Mouse (Mus musculus) hindbrain, embryonic 14.5 days (tissue): ENCODE measurements around the gene Klhl1. TPM values are rescaled to one million over a fixed set of nuclear protein-coding genes. Genes with fewer than 3 reads are reported as not detected.

ENCODE experiments used
- ATAC-seq: fragments of 200-750 bp; cut with Nextera tagmentation; 2 replicates; pipeline ENCODE4 v1.8.0; 2017; ENCODE audit warnings: moderate number of reproducible peaks, mild to moderate bottlenecking, moderate TSS enrichment, moderate library complexity; ENCODE audit not compliant: low FRiP score
- DNase-seq: peaks from one replicate; pipeline ENCODE4 v3.0.0-alpha.2; 2015; ENCODE audit warnings: low spot score
- H3K27ac ChIP-seq: fragments of 300-500 bp; sonication (generic); 2 replicates; pipeline ENCODE4 v1.5.1; 2014; ENCODE audit warnings: mild to moderate bottlenecking, moderate library complexity
- H3K27me3 ChIP-seq: fragments of 300-500 bp; sonication (generic); 2 replicates; pipeline ENCODE4 v1.6.1; 2014; ENCODE audit warnings: mild to moderate bottlenecking, low read length, mixed read lengths; ENCODE audit not compliant: control insufficient read depth, insufficient read depth
- H3K36me3 ChIP-seq: fragments of 300-500 bp; sonication (generic); replicated peaks from 2 replicates; pipeline ENCODE4 v1.6.1; 2014; ENCODE audit not compliant: control insufficient read depth, insufficient read depth
- H3K4me1 ChIP-seq: fragments of 300-500 bp; sonication (generic); replicated peaks from 2 replicates; pipeline ENCODE4 v1.6.1; 2014; ENCODE audit warnings: antibody characterized with exemption, low read length, mixed read lengths; ENCODE audit not compliant: control insufficient read depth, insufficient read depth
- H3K4me2 ChIP-seq: fragments of 300-500 bp; sonication (generic); replicated peaks from 2 replicates; pipeline ENCODE4 v1.6.1; 2014; ENCODE audit warnings: mild to moderate bottlenecking, moderate library complexity
- H3K4me3 ChIP-seq: fragments of 300-500 bp; sonication (generic); replicated peaks from 2 replicates; pipeline ENCODE4 v1.5.1; 2014; ENCODE audit warnings: mild to moderate bottlenecking, low read length
- H3K9ac ChIP-seq: fragments of 300-500 bp; sonication (generic); 2 replicates; pipeline ENCODE4 v1.6.1; 2014
- H3K9me3 ChIP-seq: fragments of 300-500 bp; sonication (generic); 2 replicates; pipeline ENCODE4 v1.6.1; 2016; ENCODE audit warnings: low read length; ENCODE audit not compliant: control insufficient read depth
- WGBS: fragments of 180-500 bp; shearing (Covaris S2); extraction: QIAGEN DNeasy Blood & Tissue Kit; methylation state at CpG from one replicate; pipeline ENCODE4 v1.1.7; 2014; 5-methylcytosine and 5-hydroxymethylcytosine counted together
- polyA plus RNA-seq: library from polyadenylated mRNA; unstranded; fragments of >200 nt; fragmentation: Nextera tagmentation; extraction: Ambion mirVana; gene quantifications from 2 replicates; pipeline ENCODE4 v1.2.1, GENCODE M21; 2014

Klhl1 gene
- polyA plus RNA-seq = 8.8 and 12.0 TPM in 2 replicates

DNA sequence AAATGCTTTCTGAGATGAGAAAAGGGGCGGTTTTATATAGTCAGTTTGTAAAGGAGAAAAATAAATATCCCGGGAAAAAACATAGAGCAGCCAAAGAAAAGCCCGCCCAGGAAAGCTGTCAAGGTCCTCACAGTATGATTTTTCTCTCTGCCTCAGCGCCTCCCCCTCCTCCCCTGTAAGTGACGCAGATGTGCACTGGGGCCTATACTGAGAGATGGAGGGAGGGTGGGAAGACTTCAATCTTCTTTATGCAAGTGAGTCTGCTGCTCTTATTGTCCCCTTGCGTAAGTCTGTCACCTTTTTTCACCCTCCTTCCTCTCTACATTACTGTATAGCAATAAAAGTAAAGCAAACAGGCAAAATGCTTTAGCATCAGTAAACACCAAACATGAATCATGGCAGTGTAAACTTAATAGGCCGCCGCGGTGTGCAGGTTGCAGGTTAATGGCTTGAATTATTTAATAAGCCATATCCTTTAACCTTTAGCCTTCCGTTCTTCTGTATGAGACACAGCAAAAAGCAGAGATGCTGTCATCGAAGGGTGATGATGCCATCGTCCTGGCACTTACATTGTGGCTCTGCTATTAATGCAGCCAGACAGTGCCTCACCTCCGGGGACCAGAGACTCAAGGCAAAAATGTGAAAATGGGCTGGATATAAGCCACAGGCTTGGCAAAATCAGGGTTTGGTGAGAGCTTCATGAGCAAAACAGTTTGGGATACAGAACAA lies at the start of gene Klhl1:
Gene Klhl1, minus strand, starts transcription at position 149 of the 729 bp plus-strand sequence.
- 0 out of 2 replicates have a peak, but pooled peaks cover 7% of the 10 kb centered on the region for H3K4me1 ChIP-seq
- peak within 1 kb of the TSS; percentile 66 for H3K9ac ChIP-seq
- no peaks in the 10 kb centered on the region for H3K36me3 ChIP-seq
- H3K4me3 ChIP-seq = peak within 1 kb of the TSS; percentile 57
- peak; percentile 72 for DNase-seq
- ATAC-seq = peak; percentile 92
- WGBS = 25% methylated on average over 13 of the region's 13 CpGs
- H3K27ac ChIP-seq = peak within 1 kb of the TSS; percentile 81
- no peaks in the 10 kb centered on the region for H3K9me3 ChIP-seq
- H3K27me3 ChIP-seq = no peaks in the 10 kb centered on the region
- peak within 1 kb of the TSS; percentile 74 for H3K4me2 ChIP-seq

GRCm38 (mm10) chr14:96553668-96554067 lies 34.8 kb upstream of the Klhl1 start:
- 91% methylated on average over 2 of the region's 2 CpGs for WGBS
- no peak for DNase-seq

GRCm38 (mm10) chr14:96518151-96518953 lies 550 bp downstream of the Klhl1 start:
- no peaks in the 10 kb centered on the region for H3K27me3 ChIP-seq
- peak; percentile 59 for DNase-seq
- no peaks in the 10 kb centered on the region for H3K36me3 ChIP-seq
- peak overlapping the region; percentile 66 for H3K9ac ChIP-seq
- peak overlapping the region; percentile 74 for H3K4me2 ChIP-seq
- H3K27ac ChIP-seq = peak overlapping the region; percentile 81
- H3K9me3 ChIP-seq = no peaks in the 10 kb centered on the region
- under 1% methylated on average over 35 of the region's 35 CpGs for WGBS
- peak overlapping the region; percentile 57 for H3K4me3 ChIP-seq
- ATAC-seq = peak; percentile 91
- 0 out of 2 replicates have a peak, but pooled peaks cover 7% of the 10 kb centered on the region for H3K4me1 ChIP-seq

More at GRCm38 (mm10) chr14:96553668-96554067, 34.8 kb upstream of the Klhl1 start:
- H3K4me3 ChIP-seq = no peak overlapping the region
- H3K27ac ChIP-seq = no peak overlapping the region
- no peaks in the 10 kb centered on the region for H3K9me3 ChIP-seq
- no peak overlapping the region for H3K9ac ChIP-seq
- no peak for ATAC-seq
- H3K4me2 ChIP-seq = no peak overlapping the region
- H3K27me3 ChIP-seq = no peaks in the 10 kb centered on the region
- H3K36me3 ChIP-seq = no peaks in the 10 kb centered on the region
- no peaks in the 10 kb centered on the region for H3K4me1 ChIP-seq

GRCm38 (mm10) chr14:96517727-96518126 lies 1.2 kb downstream of the Klhl1 start:
- Histone ChIP-seq H3K27me3 (no peaks in the 10 kb centered on the region), H3K9ac (peak overlapping the region; percentile 66), H3K4me2 (peak overlapping the region; percentile 74), H3K4me3 (peak overlapping the region; percentile 57), H3K27ac (peak overlapping the region; percentile 81), H3K9me3 (no peaks in the 10 kb centered on the region), H3K4me1 (0 out of 2 replicates have a peak, but pooled peaks cover 7% of the 10 kb centered on the region), H3K36me3 (no peaks in the 10 kb centered on the region)
- DNase-seq (no peak), ATAC-seq (peak; percentile 38; the same call in 1 of the 2 replicates)
- 3% methylated on average over 9 of the region's 9 CpGs for WGBS

- Histone ChIP-seq H3K27me3 (no peaks in the 10 kb centered on the region), H3K36me3 (no peaks in the 10 kb centered on the region), H3K9ac (no peak overlapping the region), H3K4me1 (no peaks in the 10 kb centered on the region), H3K27ac (no peak overlapping the region), H3K4me2 (no peak overlapping the region), H3K9me3 (no peaks in the 10 kb centered on the region), H3K4me3 (no peak overlapping the region)
- no peak for ATAC-seq
- WGBS = 95% methylated on average over 2 of the region's 2 CpGs
- no peak for DNase-seq
These were observed 19.0 kb downstream of the Klhl1 start for GRCm38 (mm10) chr14:96499936-96500335.

GRCm38 (mm10) chr14:96471812-96472211 lies 47.1 kb downstream of the Klhl1 start:
- ATAC-seq (no peak), DNase-seq (no peak)
- 68% methylated on average over 2 of the region's 2 CpGs for WGBS

DNA sequence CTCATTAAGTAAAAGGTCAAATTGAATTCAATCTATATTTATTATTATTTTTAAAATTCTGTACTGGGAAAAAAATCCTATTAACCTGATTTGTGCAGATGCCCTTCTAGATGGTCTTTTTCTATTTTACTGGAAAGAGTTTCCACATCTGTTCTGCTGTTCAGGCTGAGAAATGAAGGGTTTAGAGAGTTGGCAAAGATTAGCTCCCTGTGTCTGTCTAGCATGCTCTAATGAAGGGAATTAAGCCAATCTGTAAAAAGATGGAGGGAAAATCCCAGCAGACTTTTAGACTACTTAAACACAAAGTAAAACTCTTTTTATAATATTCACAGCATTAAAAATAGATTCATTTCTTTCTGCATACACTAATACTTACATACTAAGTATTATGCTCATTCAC lies 47.6 kb downstream of the Klhl1 start:
- DNase-seq (peak; percentile 27), ATAC-seq (no peak)
- H3K27me3 ChIP-seq = no peaks in the 10 kb centered on the region
- no peak overlapping the region for H3K4me2 ChIP-seq
- H3K27ac ChIP-seq = no peak overlapping the region
- no peak overlapping the region for H3K9ac ChIP-seq
- no peak overlapping the region for H3K4me3 ChIP-seq
- H3K9me3 ChIP-seq = no peaks in the 10 kb centered on the region
- H3K36me3 ChIP-seq = no peaks in the 10 kb centered on the region
- H3K4me1 ChIP-seq = no peaks in the 10 kb centered on the region

More at GRCm38 (mm10) chr14:96471812-96472211, 47.1 kb downstream of the Klhl1 start:
- H3K9me3 ChIP-seq = no peaks in the 10 kb centered on the region
- no peaks in the 10 kb centered on the region for H3K27me3 ChIP-seq
- no peak overlapping the region for H3K9ac ChIP-seq
- no peak overlapping the region for H3K27ac ChIP-seq
- H3K4me2 ChIP-seq = no peak overlapping the region
- no peak overlapping the region for H3K4me3 ChIP-seq
- no peaks in the 10 kb centered on the region for H3K4me1 ChIP-seq
- H3K36me3 ChIP-seq = no peaks in the 10 kb centered on the region

DNA sequence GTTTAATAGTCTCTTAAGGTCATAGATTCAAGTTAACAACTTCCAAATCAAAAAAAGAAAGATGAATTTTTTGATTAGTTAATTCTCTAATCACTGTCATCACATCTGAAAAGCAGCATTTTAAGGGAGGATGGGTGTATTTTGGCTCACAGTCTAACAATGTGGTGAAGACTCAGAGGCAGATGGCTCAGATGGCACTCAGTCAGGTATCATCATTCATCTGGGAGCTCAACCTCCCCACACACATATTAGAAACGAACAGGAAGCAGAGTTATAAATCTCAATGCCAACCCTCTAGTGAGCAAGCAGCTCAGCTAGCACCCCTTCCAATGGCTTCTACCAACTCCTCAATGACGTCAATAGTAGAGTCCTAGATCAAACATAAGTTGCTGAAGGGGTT lies 57.1 kb downstream of the Klhl1 start:
- DNase-seq (no peak), ATAC-seq (no peak)
- no peaks in the 10 kb centered on the region for H3K36me3 ChIP-seq
- no peak overlapping the region for H3K4me3 ChIP-seq
- H3K4me2 ChIP-seq = no peak overlapping the region
- no peak overlapping the region for H3K27ac ChIP-seq
- H3K9me3 ChIP-seq = no peaks in the 10 kb centered on the region
- H3K4me1 ChIP-seq = no peaks in the 10 kb centered on the region
- 69% methylated on average over 2 of the region's 2 CpGs for WGBS
- no peaks in the 10 kb centered on the region for H3K27me3 ChIP-seq
- H3K9ac ChIP-seq = no peak overlapping the region

DNA sequence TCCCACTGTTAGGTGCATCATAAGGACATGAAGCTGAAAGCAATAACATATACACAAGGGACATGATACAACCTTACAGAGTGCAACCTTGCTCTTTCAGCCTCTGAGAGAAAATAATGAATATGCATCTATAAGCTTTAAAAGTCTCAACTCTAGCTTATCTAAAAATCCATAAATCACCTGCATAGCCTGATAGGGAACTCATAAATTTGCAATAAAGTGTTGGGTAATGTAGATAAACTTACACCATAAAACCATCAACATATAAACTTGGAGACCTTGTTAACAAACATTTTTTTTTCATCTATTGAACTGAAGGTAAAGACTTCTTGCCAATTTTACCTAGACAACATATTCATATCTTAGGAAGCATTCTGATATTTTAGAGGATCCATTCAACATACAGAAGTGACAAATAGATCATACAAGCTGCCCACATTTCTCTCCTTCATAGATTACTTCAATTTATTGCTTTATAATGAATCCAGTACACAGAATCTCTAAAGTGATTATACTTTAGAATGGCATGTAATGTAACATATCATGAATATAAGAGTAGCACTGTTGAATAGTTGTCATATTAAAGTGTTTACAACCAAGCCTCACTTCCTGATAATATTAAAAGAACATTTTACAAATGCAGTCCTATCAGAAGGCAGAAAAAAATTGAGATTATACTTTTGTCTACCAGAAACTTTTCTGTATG lies 126.7 kb downstream of the Klhl1 start:
- H3K4me1 ChIP-seq = no peaks in the 10 kb centered on the region
- ATAC-seq (no peak), DNase-seq (peak; percentile 19)
- H3K4me3 ChIP-seq = no peak overlapping the region
- no peak overlapping the region for H3K27ac ChIP-seq
- no peak overlapping the region for H3K4me2 ChIP-seq
- H3K36me3 ChIP-seq = no peaks in the 10 kb centered on the region
- no peak overlapping the region for H3K9ac ChIP-seq
- no peaks in the 10 kb centered on the region for H3K9me3 ChIP-seq
- H3K27me3 ChIP-seq = no peaks in the 10 kb centered on the region
